Mouse (Mus musculus) lung, postnatal 0 days (tissue): Measurements from ENCODE around the gene Rtn4rl1. TPM values are rescaled to one million over a fixed set of nuclear protein-coding genes. Genes with fewer than 3 reads are reported as not detected.
A peak's percentile ranks its signal among the peaks of the same experiment; 100 is the strongest.

ENCODE experiments used
- ATAC-seq: fragments of 200-750 bp; cut with Nextera tagmentation; 2 replicates; pipeline ENCODE4 v1.8.0; 2017; ENCODE audit warnings: moderate library complexity
- DNase-seq: peaks from one replicate; pipeline ENCODE4 v3.0.0-alpha.2; 2016; ENCODE audit warnings: low spot score
- H3K27ac ChIP-seq: fragments of 300-500 bp; sonication (generic); 2 replicates; pipeline ENCODE4 v1.5.1; 2014; ENCODE audit warnings: antibody characterized with exemption, mild to moderate bottlenecking, low read length, mixed read lengths
- H3K27me3 ChIP-seq: fragments of 300-500 bp; sonication (generic); replicated peaks from 2 replicates; pipeline ENCODE4 v1.6.1; 2014; ENCODE audit warnings: low read length, mixed read lengths; ENCODE audit not compliant: insufficient read depth
- H3K36me3 ChIP-seq: fragments of 300-500 bp; sonication (generic); 2 replicates; pipeline ENCODE4 v1.6.1; 2014; ENCODE audit warnings: low read length, mixed read lengths; ENCODE audit not compliant: insufficient read depth
- H3K4me1 ChIP-seq: fragments of 300-500 bp; sonication (generic); 2 replicates; pipeline ENCODE4 v1.6.1; 2014; ENCODE audit warnings: antibody characterized with exemption, low read depth, low read length, mixed read lengths; ENCODE audit not compliant: insufficient read depth
- H3K4me2 ChIP-seq: fragments of 300-500 bp; sonication (generic); replicated peaks from 2 replicates; pipeline ENCODE4 v1.6.1; 2014; ENCODE audit warnings: low read depth, mild to moderate bottlenecking, low read length, moderate library complexity, mixed read lengths
- H3K4me3 ChIP-seq: fragments of 300-500 bp; sonication (generic); 2 replicates; pipeline ENCODE4 v1.5.1; 2014; ENCODE audit warnings: low read depth, low read length
- H3K9ac ChIP-seq: fragments of 300-500 bp; sonication (generic); replicated peaks from 2 replicates; pipeline ENCODE4 v1.6.1; 2014; ENCODE audit warnings: low read depth, mild to moderate bottlenecking
- H3K9me3 ChIP-seq: fragments of 300-500 bp; sonication (generic); 2 replicates; pipeline ENCODE4 v1.6.1; 2016; ENCODE audit warnings: low read length, mixed read lengths
- CTCF ChIP-seq: IDR thresholded peaks from 2 replicates; pipeline ENCODE4 v1.5.1; 2016; ENCODE audit warnings: antibody characterized with exemption, mild to moderate bottlenecking
- EP300 ChIP-seq: IDR thresholded peaks from 2 replicates; pipeline ENCODE4 v1.6.1; 2016; ENCODE audit warnings: antibody characterized with exemption, mild to moderate bottlenecking, control low read depth
- WGBS: fragments of 180-500 bp; shearing (Covaris S2); extraction: QIAGEN DNeasy Blood & Tissue Kit; methylation state at CpG from one replicate; pipeline ENCODE4 v1.1.7; 2014; 5-methylcytosine and 5-hydroxymethylcytosine counted together
- microRNA counts: library from miRNA; unstranded; fragments of <30 nt; microRNA quantifications from one replicate; lab custom pipeline; 2015
- microRNA-seq: library from miRNA; unstranded; fragments of <30 nt; microRNA quantifications from one replicate; pipeline ENCODE4, GENCODE M21; 2016
- polyA plus RNA-seq: library from polyadenylated mRNA; unstranded; fragments of >200 nt; fragmentation: Nextera tagmentation; extraction: Ambion mirVana; gene quantifications from 2 replicates; pipeline ENCODE4 v1.2.1, GENCODE M21; 2015

The Rtn4rl1 gene
- polyA plus RNA-seq, 1 experiment from 2014 or later = 4.3 TPM

DNA sequence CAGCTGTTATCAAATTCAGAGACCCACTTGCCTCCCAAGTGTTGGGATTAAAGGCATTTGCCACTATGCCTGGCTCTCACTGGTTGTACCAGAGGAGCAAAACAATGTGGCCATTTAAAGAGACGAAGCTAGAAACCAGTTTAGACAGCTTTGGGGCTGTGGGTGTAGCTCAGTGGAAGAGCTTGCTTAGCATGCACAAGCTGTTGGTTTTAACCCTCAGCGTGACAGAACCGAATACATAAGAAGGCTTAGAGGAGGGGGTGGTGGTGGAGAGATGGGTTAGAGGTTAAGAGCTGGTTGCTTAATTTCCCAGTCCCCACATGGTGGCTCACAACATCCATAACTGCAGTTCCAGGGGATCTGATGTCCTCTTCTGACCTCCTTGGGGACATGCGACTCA is 115.1 kb downstream of the Rtn4rl1 start:
- H3K36me3 ChIP-seq = peaks cover 28% of the 10 kb centered on the region
- no peak overlapping the region for H3K4me2 ChIP-seq
- no peak for DNase-seq
- TF ChIP-seq EP300 (no peak), CTCF (no peak)
- no peaks in the 10 kb centered on the region for H3K27me3 ChIP-seq
- ATAC-seq = no peak
- 89% methylated on average over 4 of the region's 4 CpGs for WGBS
- no peak overlapping the region for H3K4me3 ChIP-seq
- no peaks in the 10 kb centered on the region for H3K9me3 ChIP-seq
- H3K9ac ChIP-seq = no peak overlapping the region
- H3K27ac ChIP-seq = no peak overlapping the region
- H3K4me1 ChIP-seq = no peaks in the 10 kb centered on the region

DNA sequence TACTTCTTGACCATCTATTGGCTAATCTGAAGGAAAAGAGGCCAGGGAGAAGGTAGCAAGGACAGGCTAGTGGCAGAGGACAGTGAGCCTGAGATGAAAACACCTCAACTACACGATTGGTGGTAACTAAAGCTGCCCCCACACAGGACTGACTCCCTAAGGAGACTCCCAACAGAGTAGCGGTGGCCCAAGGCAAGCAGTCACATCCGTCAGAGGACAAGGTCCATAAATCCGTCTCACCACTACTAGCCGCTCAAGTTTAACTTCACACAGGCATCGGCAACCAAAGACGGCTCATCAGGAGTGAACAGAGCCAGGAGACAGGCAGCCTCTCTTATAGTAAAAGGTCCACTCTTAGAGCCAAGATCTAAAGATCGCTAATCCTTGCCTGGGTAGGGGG is 117.2 kb downstream of the Rtn4rl1 start:
- H3K36me3 ChIP-seq = peaks cover 38% of the 10 kb centered on the region
- H3K4me3 ChIP-seq = no peak overlapping the region
- TF ChIP-seq EP300 (no peak), CTCF (no peak)
- H3K9ac ChIP-seq = no peak overlapping the region
- no peak for ATAC-seq
- no peaks in the 10 kb centered on the region for H3K9me3 ChIP-seq
- H3K27me3 ChIP-seq = no peaks in the 10 kb centered on the region
- no peak for DNase-seq
- no peak overlapping the region for H3K4me2 ChIP-seq
- no peaks in the 10 kb centered on the region for H3K4me1 ChIP-seq
- 88% methylated on average over 8 of the region's 8 CpGs for WGBS
- H3K27ac ChIP-seq = no peak overlapping the region

DNA sequence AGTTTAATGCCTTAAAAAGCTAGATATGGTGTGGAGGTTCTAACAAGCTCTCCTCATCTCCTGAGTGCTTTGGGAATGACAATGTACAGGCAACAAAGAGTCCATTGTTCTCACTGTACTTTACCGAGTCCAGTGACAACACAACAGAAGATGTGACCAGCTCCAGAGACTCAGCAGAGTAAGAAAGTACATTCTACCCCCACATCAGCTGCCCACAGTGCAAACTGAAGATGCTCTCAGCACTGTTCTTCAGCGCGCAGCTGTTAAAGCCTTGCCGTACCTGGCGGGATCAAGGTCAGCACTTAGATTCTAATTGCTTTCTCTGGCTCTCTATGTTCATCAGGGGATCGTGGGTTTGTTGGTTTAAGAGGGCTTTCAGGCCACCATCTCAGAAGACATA is 118.2 kb downstream of the Rtn4rl1 start:
- Histone ChIP-seq H3K9me3 (no peaks in the 10 kb centered on the region), H3K9ac (no peak overlapping the region), H3K27me3 (no peaks in the 10 kb centered on the region), H3K4me3 (no peak overlapping the region), H3K27ac (no peak overlapping the region), H3K36me3 (peaks cover 34% of the 10 kb centered on the region), H3K4me2 (no peak overlapping the region), H3K4me1 (no peaks in the 10 kb centered on the region)
- WGBS = 79% methylated on average over 6 of the region's 6 CpGs
- TF ChIP-seq EP300 (no peak), CTCF (no peak)
- no peak for DNase-seq
- ATAC-seq = no peak

DNA sequence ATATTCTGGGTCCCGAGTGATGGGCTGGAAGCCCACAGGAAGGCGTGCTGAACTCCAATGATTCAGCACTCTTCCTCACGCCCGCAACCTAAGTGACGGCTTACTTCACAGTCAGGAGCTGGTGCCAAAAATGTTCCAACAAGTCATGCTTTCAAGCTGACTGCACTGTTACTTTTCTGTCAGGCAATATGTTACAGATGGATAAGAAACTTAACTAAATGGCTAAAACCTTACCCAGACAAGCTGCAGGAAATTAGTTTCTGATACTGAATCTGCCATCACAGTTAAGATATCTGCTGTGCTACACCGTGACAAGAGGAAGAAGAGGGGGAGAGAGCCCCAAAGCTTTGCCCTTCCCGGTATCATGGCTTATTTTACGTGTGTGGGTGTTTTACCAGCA is 120.3 kb downstream of the Rtn4rl1 start:
- Histone ChIP-seq H3K9me3 (no peaks in the 10 kb centered on the region), H3K27ac (no peak overlapping the region), H3K4me3 (no peak overlapping the region), H3K4me1 (no peaks in the 10 kb centered on the region), H3K9ac (no peak overlapping the region), H3K36me3 (peaks cover 28% of the 10 kb centered on the region), H3K27me3 (no peaks in the 10 kb centered on the region), H3K4me2 (no peak overlapping the region)
- WGBS = 79% methylated on average over 8 of the region's 8 CpGs
- DNase-seq (no peak), ATAC-seq (no peak)
- TF ChIP-seq EP300 (no peak), CTCF (no peak)

MicroRNAs encoded within 50 kb of the gene (microRNA counts, 519-probe panel; counts per million panel counts)
- 4,200 counts per million, percentile 43 among the panel's probes with 10 or more counts for microRNA mmu-miR-132 (lab: Ali Mortazavi, UCI)
- microRNA mmu-miR-212 (lab: Ali Mortazavi, UCI) = not detected

Small RNAs within 50 kb of the gene (microRNA-seq; reads per million reads assigned to microRNA genes)
- gene Mir132 (244 reads per million, percentile 58 among the genes with 10 or more reads in this experiment), gene Mir212 (14.4 reads per million, percentile 26 among the genes with 10 or more reads in this experiment)

Other genes starting within 250 kb of the Rtn4rl1 start
- 9.9 and 13.4 TPM in 2 replicates for gene Hic1, start 24.3 kb upstream of the Rtn4rl1 start, polyA plus RNA-seq
- 19.7 and 22.0 TPM in 2 replicates for gene Ovca2, start 14.9 kb upstream of the Rtn4rl1 start, polyA plus RNA-seq
- gene Dph1, start 2.5 kb upstream of the Rtn4rl1 start, polyA plus RNA-seq = 11.3 and 14.8 TPM in 2 replicates
- 44.7 and 52.3 TPM in 2 replicates for gene Rpa1, start 154.5 kb downstream of the Rtn4rl1 start, polyA plus RNA-seq
- 6.4 and 6.6 TPM in 2 replicates for gene Smyd4, start 154.7 kb downstream of the Rtn4rl1 start, polyA plus RNA-seq
- 58.0 and 64.2 TPM in 2 replicates for gene Serpinf1, start 228.9 kb downstream of the Rtn4rl1 start, polyA plus RNA-seq
- 0.14 and 0.19 TPM in 2 replicates for gene Serpinf2, start 245.8 kb downstream of the Rtn4rl1 start, polyA plus RNA-seq